Mouse (Mus musculus) ovary, postnatal 14 days (tissue): Measurements from ENCODE around the gene Tbc1d5.

Experiments used
- DNase-seq: peaks from one replicate; pipeline ENCODE4 v3.0.0; 2022; ENCODE audit warnings: low spot score

Gene Tbc1d5

GRCm38 (mm10) chr17:50879910-50880309, 299.2 kb downstream of the Tbc1d5 start:
- no peak for DNase-seq

- no peak for DNase-seq
Observed at GRCm38 (mm10) chr17:50876451-50876850, 302.7 kb downstream of the Tbc1d5 start.

GRCm38 (mm10) chr17:50874067-50874466, 305.1 kb downstream of the Tbc1d5 start:
- no peak for DNase-seq

- DNase-seq, result no peak
Observed at GRCm38 (mm10) chr17:50872600-50872999, 306.6 kb downstream of the Tbc1d5 start.

GRCm38 (mm10) chr17:50867297-50867696, 311.9 kb downstream of the Tbc1d5 start:
- DNase-seq, result no peak

GRCm38 (mm10) chr17:50864781-50865180, 314.4 kb downstream of the Tbc1d5 start:
- DNase-seq, result no peak

GRCm38 (mm10) chr17:50853220-50853619, 325.9 kb downstream of the Tbc1d5 start:
- DNase-seq, result no peak

- DNase-seq, result no peak
Observed at GRCm38 (mm10) chr17:50851382-50851781, 327.8 kb downstream of the Tbc1d5 start.

GRCm38 (mm10) chr17:50814089-50814488, 365.1 kb downstream of the Tbc1d5 start:
- peak; percentile 11 for DNase-seq

- no peak for DNase-seq
Observed at GRCm38 (mm10) chr17:50813580-50813979, 365.6 kb downstream of the Tbc1d5 start.

GRCm38 (mm10) chr17:50805631-50806030, 373.5 kb downstream of the Tbc1d5 start:
- DNase-seq, result no peak

GRCm38 (mm10) chr17:50803234-50803633, 375.9 kb downstream of the Tbc1d5 start:
- no peak for DNase-seq

- DNase-seq, result no peak
Observed at GRCm38 (mm10) chr17:50802380-50802779, 376.8 kb downstream of the Tbc1d5 start.

GRCm38 (mm10) chr17:50795445-50796095, 383.6 kb downstream of the Tbc1d5 start:
- DNase-seq, result peak; percentile 65

GRCm38 (mm10) chr17:50791671-50792070, 387.5 kb downstream of the Tbc1d5 start:
- DNase-seq, result no peak

- no peak for DNase-seq
Observed at GRCm38 (mm10) chr17:50788835-50789234, 390.3 kb downstream of the Tbc1d5 start.

- no peak for DNase-seq
Observed at GRCm38 (mm10) chr17:50775247-50775646, 403.9 kb downstream of the Tbc1d5 start.

GRCm38 (mm10) chr17:50764387-50764786, 414.8 kb downstream of the Tbc1d5 start:
- DNase-seq, result no peak

GRCm38 (mm10) chr17:50763407-50763806, 415.7 kb downstream of the Tbc1d5 start:
- no peak for DNase-seq

- no peak for DNase-seq
Observed at GRCm38 (mm10) chr17:50762231-50762630, 416.9 kb downstream of the Tbc1d5 start.

GRCm38 (mm10) chr17:50761082-50761481, 418.1 kb downstream of the Tbc1d5 start:
- DNase-seq, result no peak

- no peak for DNase-seq
Observed at GRCm38 (mm10) chr17:50753356-50754138, 425.6 kb downstream of the Tbc1d5 start.

- no peak for DNase-seq
Observed at GRCm38 (mm10) chr17:50752753-50753152, 426.4 kb downstream of the Tbc1d5 start.

GRCm38 (mm10) chr17:50751911-50752310, 427.2 kb downstream of the Tbc1d5 start:
- no peak for DNase-seq
